Mouse (Mus musculus) kidney, postnatal 14 days (tissue): ENCODE results near the gene Echs1.
"Not testable (repeated sequence)": the region's sequence is repeated elsewhere in the genome, so short reads cannot be mapped to it uniquely, and the experiment has no call there.

Experiments used
- DNase-seq: peaks from one replicate; pipeline ENCODE4 v3.0.0; 2022; ENCODE audit warnings: mixed read lengths

The Echs1 gene

GRCm38 (mm10) chr7:140116329-140117054 is at the start of gene Echs1:
TSS of gene Echs1 (minus strand) at chr7:140116476.
- DNase-seq, result peak; percentile 94

GRCm38 (mm10) chr7:140164664-140165063 is 48.4 kb upstream of the Echs1 start, which contains the start of gene Olfr522:
TSS of gene Olfr522 (minus strand) at chr7:140164764.
- no peak for DNase-seq

- DNase-seq, result no peak
Observed at GRCm38 (mm10) chr7:140160363-140160762, 44.1 kb upstream of the Echs1 start.

GRCm38 (mm10) chr7:140154218-140154927 is 38.1 kb upstream of the Echs1 start, which contains the start of gene Sprn:
TSS of gene Sprn (minus strand) at chr7:140154877.
- no peak for DNase-seq

- DNase-seq, result no peak
Observed at GRCm38 (mm10) chr7:140153829-140154217, 37.5 kb upstream of the Echs1 start.

GRCm38 (mm10) chr7:140153383-140153782 is 37.1 kb upstream of the Echs1 start:
- DNase-seq, result no peak

GRCm38 (mm10) chr7:140144550-140144949 is 28.3 kb upstream of the Echs1 start:
- DNase-seq, result no peak

GRCm38 (mm10) chr7:140141350-140141749 is 25.1 kb upstream of the Echs1 start:
- DNase-seq, result peak; percentile 78

GRCm38 (mm10) chr7:140138021-140138310 is 21.7 kb upstream of the Echs1 start:
- DNase-seq, result no peak

- DNase-seq, result peak; percentile 98
Observed at GRCm38 (mm10) chr7:140137135-140138020, 21.1 kb upstream of the Echs1 start, which contains the start of gene Mtg1. TSS of gene Mtg1 (plus strand) at chr7:140137564.

- DNase-seq, result no peak
Observed at GRCm38 (mm10) chr7:140135106-140135770, 19.0 kb upstream of the Echs1 start.

GRCm38 (mm10) chr7:140134033-140134432 is 17.8 kb upstream of the Echs1 start:
- DNase-seq, result not testable (repeated sequence)

- DNase-seq, result not testable (repeated sequence)
Observed at GRCm38 (mm10) chr7:140132184-140132583, 15.9 kb upstream of the Echs1 start.

GRCm38 (mm10) chr7:140127911-140128310 is 11.6 kb upstream of the Echs1 start:
- DNase-seq, result no peak

GRCm38 (mm10) chr7:140126934-140127333 is 10.7 kb upstream of the Echs1 start:
- no peak for DNase-seq

- no peak for DNase-seq
Observed at GRCm38 (mm10) chr7:140126022-140126350, 9.7 kb upstream of the Echs1 start.

GRCm38 (mm10) chr7:140125278-140126021 is 9.2 kb upstream of the Echs1 start:
- peak; percentile 96 for DNase-seq

- DNase-seq, result no peak
Observed at GRCm38 (mm10) chr7:140124382-140124781, 8.1 kb upstream of the Echs1 start.

GRCm38 (mm10) chr7:140122765-140123164 is 6.5 kb upstream of the Echs1 start:
- DNase-seq, result no peak

- DNase-seq, result no peak
Observed at GRCm38 (mm10) chr7:140121338-140121910, 5.1 kb upstream of the Echs1 start.

GRCm38 (mm10) chr7:140120484-140120883 is 4.2 kb upstream of the Echs1 start:
- DNase-seq, result no peak
